Mouse (Mus musculus) spleen, embryonic (tissue): ENCODE measurements at regions not wholly inside any gene's neighbourhood (a gene's known extent, or its start where the extent isn't known, plus 50 kb on each side); places are given as distances from the start of the nearest gene placed in this dataset.

Experiments
- CTCF ChIA-PET: fragments of 350-600 bp; sonication (Branson Sonifier 250); formaldehyde crosslinking; loops from one replicate; lab custom pipeline; 2022; lab: Charles Lee

GRCm38 (mm10) chr16:24187131-24187530, 198.5 kb upstream of the Bcl6 start:
- CTCF ChIA-PET, result interaction anchor here (0.6 kb wide), 2 partner anchors 8 to 10 kb away, joined by 3 to 21 read pairs; no protein-coding TSS in a partner anchor

GRCm38 (mm10) chr16:24185989-24186388, 197.3 kb upstream of the Bcl6 start:
- CTCF ChIA-PET, result interaction anchor here (0.7 kb wide), 1 partner anchor 187 kb away, joined by 4 read pairs; no protein-coding TSS in a partner anchor

- CTCF ChIA-PET, result no interaction called here
These were observed 196.2 kb upstream of the Bcl6 start for GRCm38 (mm10) chr16:24184846-24185245.

- CTCF ChIA-PET, result no interaction called here
These were observed 194.6 kb upstream of the Bcl6 start for GRCm38 (mm10) chr16:24183216-24183615.

GRCm38 (mm10) chr16:24181388-24181787, 192.7 kb upstream of the Bcl6 start:
- CTCF ChIA-PET, result interaction anchor here (0.6 kb wide), 1 partner anchor 883 kb away, joined by 12 read pairs; no protein-coding TSS in a partner anchor

GRCm38 (mm10) chr16:24180666-24181065, 192.0 kb upstream of the Bcl6 start:
- CTCF ChIA-PET, result no interaction called here

- CTCF ChIA-PET, result interaction anchor here (0.6 kb wide), 1 partner anchor 9 kb away, joined by 21 read pairs; no protein-coding TSS in a partner anchor
These were observed 188.9 kb upstream of the Bcl6 start for GRCm38 (mm10) chr16:24177564-24177963.

GRCm38 (mm10) chr16:24177131-24177530, 188.5 kb upstream of the Bcl6 start:
- CTCF ChIA-PET, result interaction anchor here (0.6 kb wide), 1 partner anchor 10 kb away, joined by 21 read pairs; no protein-coding TSS in a partner anchor

- CTCF ChIA-PET, result no interaction called here
These were observed 187.4 kb upstream of the Bcl6 start for GRCm38 (mm10) chr16:24176057-24176456.

GRCm38 (mm10) chr16:24175235-24175760, 186.6 kb upstream of the Bcl6 start:
- CTCF ChIA-PET, result interaction anchor here (0.6 kb wide), 1 partner anchor 186 kb away, joined by 9 read pairs; no protein-coding TSS in a partner anchor

GRCm38 (mm10) chr16:24174595-24174994, 185.9 kb upstream of the Bcl6 start:
- CTCF ChIA-PET, result no interaction called here

GRCm38 (mm10) chr16:24173783-24174518, 185.3 kb upstream of the Bcl6 start:
- CTCF ChIA-PET, result interaction anchor here (0.6 kb wide), 1 partner anchor 167 kb away, joined by 5 read pairs; no protein-coding TSS in a partner anchor

GRCm38 (mm10) chr16:24172653-24173052, 184.0 kb upstream of the Bcl6 start:
- CTCF ChIA-PET, result interaction anchor here (0.5 to 0.8 kb wide), 2 partner anchors 152 to 690 kb away, joined by 3 to 4 read pairs; no protein-coding TSS in a partner anchor

GRCm38 (mm10) chr16:24172065-24172464, 183.4 kb upstream of the Bcl6 start:
- CTCF ChIA-PET, result interaction anchor here (0.8 kb wide), 1 partner anchor 153 kb away, joined by 3 read pairs; no protein-coding TSS in a partner anchor

- CTCF ChIA-PET, result no interaction called here
These were observed 182.5 kb upstream of the Bcl6 start for GRCm38 (mm10) chr16:24171161-24171560.

GRCm38 (mm10) chr16:24166496-24166895, 177.8 kb upstream of the Bcl6 start:
- CTCF ChIA-PET, result interaction anchor here (0.7 kb wide), 1 partner anchor 51 kb away, joined by 3 read pairs; no protein-coding TSS in a partner anchor

GRCm38 (mm10) chr16:24165461-24166081, 176.9 kb upstream of the Bcl6 start:
- CTCF ChIA-PET, result no interaction called here

- CTCF ChIA-PET, result interaction anchor here (0.7 kb wide), 1 partner anchor 902 kb away, joined by 5 read pairs; no protein-coding TSS in a partner anchor
These were observed 172.1 kb upstream of the Bcl6 start for GRCm38 (mm10) chr16:24160705-24161285.

GRCm38 (mm10) chr16:24159336-24159735, 170.7 kb upstream of the Bcl6 start:
- CTCF ChIA-PET, result interaction anchor here (0.7 kb wide), 1 partner anchor 775 kb away, joined by 3 read pairs; no protein-coding TSS in a partner anchor

GRCm38 (mm10) chr16:24157753-24158152, 169.1 kb upstream of the Bcl6 start:
- CTCF ChIA-PET, result no interaction called here

- CTCF ChIA-PET, result no interaction called here
These were observed 168.2 kb upstream of the Bcl6 start for GRCm38 (mm10) chr16:24156729-24157430.
